Mouse (Mus musculus) intestine, embryonic 14.5 days (tissue): ENCODE measurements around the gene Bcan. TPM values are rescaled to one million over a fixed set of nuclear protein-coding genes. Genes with fewer than 3 reads are reported as not detected.

Experiments used
- ATAC-seq: fragments of 200-750 bp; cut with Nextera tagmentation; replicated peaks from 2 replicates; pipeline ENCODE4 v1.8.0; 2017; ENCODE audit warnings: low read depth, moderate number of reproducible peaks, moderate TSS enrichment, moderate library complexity; ENCODE audit not compliant: low FRiP score, low TSS enrichment
- DNase-seq: peaks from one replicate; pipeline ENCODE4 v3.0.0-alpha.2; 2018; ENCODE audit warnings: low spot score
- H3K27ac ChIP-seq: fragments of 300-500 bp; sonication (generic); 2 replicates; pipeline ENCODE4 v1.5.1; 2014; ENCODE audit warnings: low read depth, mild to moderate bottlenecking, control low read depth
- H3K27me3 ChIP-seq: fragments of 300-500 bp; sonication (generic); replicated peaks from 2 replicates; pipeline ENCODE4 v1.6.1; 2014; ENCODE audit warnings: low read length, control low read depth; ENCODE audit not compliant: control insufficient read depth, insufficient read depth
- H3K36me3 ChIP-seq: fragments of 300-500 bp; sonication (generic); 2 replicates; pipeline ENCODE4 v1.6.1; 2014; ENCODE audit warnings: low read length, control low read depth; ENCODE audit not compliant: control insufficient read depth, insufficient read depth
- H3K4me1 ChIP-seq: fragments of 300-500 bp; sonication (generic); replicated peaks from 2 replicates; pipeline ENCODE4 v1.6.1; 2014; ENCODE audit warnings: low read length, control low read depth, mixed read lengths; ENCODE audit not compliant: control insufficient read depth, insufficient read depth
- H3K4me2 ChIP-seq: fragments of 300-500 bp; sonication (generic); 2 replicates; pipeline ENCODE4 v1.6.1; 2014; ENCODE audit warnings: low read length
- H3K4me3 ChIP-seq: fragments of 300-500 bp; sonication (generic); 2 replicates; pipeline ENCODE4 v1.5.1; 2014; ENCODE audit warnings: low read depth, low read length, control low read depth, mixed read lengths
- H3K9ac ChIP-seq: fragments of 300-500 bp; sonication (generic); 2 replicates; pipeline ENCODE4 v1.6.1; 2014; ENCODE audit warnings: mild to moderate bottlenecking, low read length
- H3K9me3 ChIP-seq: fragments of 300-500 bp; sonication (generic); 2 replicates; pipeline ENCODE4 v1.6.1; 2016; ENCODE audit warnings: low read length, control low read depth; ENCODE audit not compliant: control insufficient read depth
- WGBS: fragments of 180-500 bp; shearing (Covaris S2); extraction: QIAGEN DNeasy Blood & Tissue Kit; methylation state at CpG from one replicate; pipeline ENCODE4 v1.1.7; 2014; 5-methylcytosine and 5-hydroxymethylcytosine counted together
- polyA plus RNA-seq: library from polyadenylated mRNA; unstranded; fragments of >200 nt; fragmentation: Nextera tagmentation; extraction: Ambion mirVana; gene quantifications from 2 replicates; pipeline ENCODE4 v1.2.1, GENCODE M21; 2014

Bcan gene
- polyA plus RNA-seq, 1 experiment from 2014 or later = 0.73 TPM

- H3K27me3 ChIP-seq = peaks cover 79% of the 10 kb centered on the region
- H3K4me3 ChIP-seq = peak overlapping the region; percentile 47
- ATAC-seq (no peak; the same call in none of the 2 replicates), DNase-seq (no peak)
- peaks cover 7% of the 10 kb centered on the region for H3K4me1 ChIP-seq
- H3K9ac ChIP-seq = peak overlapping the region; percentile 14; the same call in 1 of the 2 replicates
- peaks cover 6% of the 10 kb centered on the region for H3K9me3 ChIP-seq
- WGBS = under 1% methylated on average over 79 of the region's 81 CpGs
- H3K4me2 ChIP-seq = peak overlapping the region; percentile 94
- no peaks in the 10 kb centered on the region for H3K36me3 ChIP-seq
- no peak overlapping the region for H3K27ac ChIP-seq
These were observed 23.4 kb upstream of the Bcan start for GRCm38 (mm10) chr3:88023192-88024074.

GRCm38 (mm10) chr3:88022322-88023191 is 22.5 kb upstream of the Bcan start:
- Histone ChIP-seq H3K36me3 (no peaks in the 10 kb centered on the region), H3K9me3 (no peaks in the 10 kb centered on the region), H3K4me1 (peaks cover 7% of the 10 kb centered on the region), H3K9ac (peak overlapping the region; percentile 14; the same call in 1 of the 2 replicates), H3K27me3 (peaks cover 78% of the 10 kb centered on the region), H3K4me2 (peak overlapping the region; percentile 94), H3K27ac (no peak overlapping the region), H3K4me3 (peak overlapping the region; percentile 47)
- ATAC-seq = peak; percentile 91
- DNase-seq = peak; percentile 97
- WGBS = under 1% methylated on average over 66 of the region's 66 CpGs

- no peak overlapping the region for H3K27ac ChIP-seq
- no peak overlapping the region for H3K4me3 ChIP-seq
- H3K9me3 ChIP-seq = no peaks in the 10 kb centered on the region
- DNase-seq (no peak), ATAC-seq (no peak)
- no peaks in the 10 kb centered on the region for H3K36me3 ChIP-seq
- WGBS = 10% methylated on average over 6 of the region's 6 CpGs
- H3K4me1 ChIP-seq = no peaks in the 10 kb centered on the region
- no peak overlapping the region for H3K4me2 ChIP-seq
- peaks cover 8% of the 10 kb centered on the region for H3K27me3 ChIP-seq
- H3K9ac ChIP-seq = no peak overlapping the region
These were observed 10.7 kb upstream of the Bcan start for GRCm38 (mm10) chr3:88010634-88011265.

- H3K9ac ChIP-seq = no peak overlapping the region
- H3K4me2 ChIP-seq = no peak overlapping the region
- 75% methylated on average over 18 of the region's 18 CpGs for WGBS
- H3K27me3 ChIP-seq = peaks cover 42% of the 10 kb centered on the region
- H3K9me3 ChIP-seq = no peaks in the 10 kb centered on the region
- no peaks in the 10 kb centered on the region for H3K36me3 ChIP-seq
- DNase-seq = no peak
- no peak overlapping the region for H3K4me3 ChIP-seq
- ATAC-seq = no peak
- H3K27ac ChIP-seq = no peak overlapping the region
- H3K4me1 ChIP-seq = no peaks in the 10 kb centered on the region
These were observed 6.1 kb upstream of the Bcan start for GRCm38 (mm10) chr3:88005822-88006786.

GRCm38 (mm10) chr3:88002291-88002976 is 2.4 kb upstream of the Bcan start:
- WGBS = 2% methylated on average over 17 of the region's 17 CpGs
- Histone ChIP-seq H3K36me3 (no peaks in the 10 kb centered on the region), H3K4me2 (no peak overlapping the region), H3K9me3 (no peaks in the 10 kb centered on the region), H3K27me3 (peaks cover 75% of the 10 kb centered on the region), H3K4me1 (0 out of 2 replicates have a peak, but pooled peaks cover 8% of the 10 kb centered on the region), H3K27ac (no peak overlapping the region), H3K9ac (no peak overlapping the region), H3K4me3 (no peak overlapping the region)
- DNase-seq (no peak), ATAC-seq (no peak)

GRCm38 (mm10) chr3:88000816-88001595 is 976 bp upstream of the Bcan start:
- ATAC-seq (no peak), DNase-seq (no peak)
- WGBS = 11% methylated on average over 11 of the region's 11 CpGs
- Histone ChIP-seq H3K4me3 (0 out of 2 replicates have a peak overlapping the region, but pooled peaks have one; percentile 33), H3K4me2 (no peak overlapping the region), H3K27me3 (peaks cover 89% of the 10 kb centered on the region), H3K9me3 (no peaks in the 10 kb centered on the region), H3K36me3 (no peaks in the 10 kb centered on the region), H3K4me1 (peaks cover 13% of the 10 kb centered on the region), H3K9ac (no peak overlapping the region), H3K27ac (no peak overlapping the region)
